Mouse (Mus musculus): Measurements from ENCODE around the gene Ppp1r12b.

Ppp1r12b gene

GRCm38 (mm10) chr1:134938233-134938632, 17.5 kb downstream of the Ppp1r12b start:
- DNase-seq (ENCODE audit: low spot score): no peak

- no peak for DNase-seq (ENCODE audit: low spot score)
Measured at GRCm38 (mm10) chr1:134936335-134936734, 19.4 kb downstream of the Ppp1r12b start.

GRCm38 (mm10) chr1:134932431-134932830, 23.3 kb downstream of the Ppp1r12b start:
- DNase-seq (ENCODE audit: low spot score): no peak

- DNase-seq (ENCODE audit: low spot score): no peak
Measured at GRCm38 (mm10) chr1:134919010-134919409, 36.7 kb downstream of the Ppp1r12b start.

- no peak for DNase-seq (ENCODE audit: low spot score)
Measured at GRCm38 (mm10) chr1:134915421-134915820, 40.3 kb downstream of the Ppp1r12b start.

GRCm38 (mm10) chr1:134913535-134913934, 42.2 kb downstream of the Ppp1r12b start:
- peak; percentile 88 for DNase-seq (ENCODE audit: low spot score)

- no peak for DNase-seq (ENCODE audit: low spot score)
Measured at GRCm38 (mm10) chr1:134911892-134912291, 43.9 kb downstream of the Ppp1r12b start.

GRCm38 (mm10) chr1:134910037-134910436, 45.7 kb downstream of the Ppp1r12b start:
- no peak for DNase-seq (ENCODE audit: low spot score)

GRCm38 (mm10) chr1:134909442-134909841, 46.3 kb downstream of the Ppp1r12b start:
- DNase-seq (ENCODE audit: low spot score): no peak

- peak; percentile 28 for DNase-seq (ENCODE audit: low spot score)
Measured at GRCm38 (mm10) chr1:134902051-134902619, 53.6 kb downstream of the Ppp1r12b start.

GRCm38 (mm10) chr1:134896008-134896407, 59.7 kb downstream of the Ppp1r12b start:
- DNase-seq (ENCODE audit: low spot score): no peak

- DNase-seq (ENCODE audit: low spot score): no peak
Measured at GRCm38 (mm10) chr1:134894803-134895202, 60.9 kb downstream of the Ppp1r12b start.

GRCm38 (mm10) chr1:134891916-134892315, 63.8 kb downstream of the Ppp1r12b start:
- no peak for DNase-seq (ENCODE audit: low spot score)

- no peak for DNase-seq (ENCODE audit: low spot score)
Measured at GRCm38 (mm10) chr1:134889629-134890028, 66.1 kb downstream of the Ppp1r12b start.

GRCm38 (mm10) chr1:134875800-134876199, 79.9 kb downstream of the Ppp1r12b start:
- DNase-seq (ENCODE audit: low spot score): no peak

GRCm38 (mm10) chr1:134872678-134873077, 83.1 kb downstream of the Ppp1r12b start:
- no peak for DNase-seq (ENCODE audit: low spot score)

- DNase-seq (ENCODE audit: low spot score): no peak
Measured at GRCm38 (mm10) chr1:134866426-134866825, 89.3 kb downstream of the Ppp1r12b start.

GRCm38 (mm10) chr1:134865552-134865951, 90.2 kb downstream of the Ppp1r12b start:
- no peak for DNase-seq (ENCODE audit: low spot score)

- DNase-seq (ENCODE audit: low spot score): no peak
Measured at GRCm38 (mm10) chr1:134860538-134860937, 95.2 kb downstream of the Ppp1r12b start.

- DNase-seq (ENCODE audit: low spot score): peak; percentile 73
Measured at GRCm38 (mm10) chr1:134858344-134859053, 97.2 kb downstream of the Ppp1r12b start.

- peak; percentile 75 for DNase-seq (ENCODE audit: low spot score)
Measured at GRCm38 (mm10) chr1:134854325-134854982, 101.3 kb downstream of the Ppp1r12b start.

- DNase-seq (ENCODE audit: low spot score): no peak
Measured at GRCm38 (mm10) chr1:134852797-134853196, 102.9 kb downstream of the Ppp1r12b start.

- no peak for DNase-seq (ENCODE audit: low spot score)
Measured at GRCm38 (mm10) chr1:134851211-134851610, 104.5 kb downstream of the Ppp1r12b start.

Data from adipocyte (in vitro differentiated cells).